Mouse (Mus musculus) right cerebral cortex, adult 18-20 months (tissue): ENCODE data around the gene Gm4201.
"Not testable (repeated sequence)": the region's sequence is repeated elsewhere in the genome, so short reads cannot be mapped to it uniquely, and the experiment has no call there.

Experiments used
- DNase-seq: peaks from one replicate; pipeline ENCODE4 v3.0.0; 2022; ENCODE audit warnings: mixed read lengths

Gene Gm4201

GRCm38 (mm10) chr7:22565243-22565642 is at the start of gene Gm4201:
Gene Gm4201 (minus strand): TSS chr7:22565343.
- not testable (repeated sequence) for DNase-seq

- not testable (repeated sequence) for DNase-seq
Observed at GRCm38 (mm10) chr7:22588027-22588426, 22.9 kb upstream of the Gm4201 start, which contains the start of gene Gm4565. Gene Gm4565 (minus strand): TSS chr7:22588127.

- not testable (repeated sequence) for DNase-seq
Observed at GRCm38 (mm10) chr7:22534787-22535186, 30.4 kb downstream of the Gm4201 start, which contains the start of gene Gm8677. Gene Gm8677 (minus strand): TSS chr7:22534887.

- not testable (repeated sequence) for DNase-seq
Observed at GRCm38 (mm10) chr7:22522667-22523066, 42.5 kb downstream of the Gm4201 start, which contains the start of gene Vmn1r152. Gene Vmn1r152 (plus strand): TSS chr7:22522967.
